Mouse (Mus musculus) mesoderm, embryonic 11.5 days (tissue): Measurements from ENCODE around the gene Rabgap1l.
"Not testable (repeated sequence)": the region's sequence is repeated elsewhere in the genome, so short reads cannot be mapped to it uniquely, and the experiment has no call there.

Experiments used
- DNase-seq: peaks from one replicate; pipeline ENCODE4 v3.0.0-alpha.2; 2012; ENCODE audit warnings: low read depth, low spot score

Rabgap1l gene

GRCm38 (mm10) chr1:160693094-160693447, 99.9 kb downstream of the Rabgap1l start:
- DNase-seq = no peak

- no peak for DNase-seq
Measured at GRCm38 (mm10) chr1:160692224-160693093, 100.6 kb downstream of the Rabgap1l start.

- DNase-seq = no peak
Measured at GRCm38 (mm10) chr1:160691196-160691590, 101.8 kb downstream of the Rabgap1l start.

GRCm38 (mm10) chr1:160690516-160691195, 102.4 kb downstream of the Rabgap1l start:
- DNase-seq = no peak

- DNase-seq = no peak
Measured at GRCm38 (mm10) chr1:160689511-160689910, 103.5 kb downstream of the Rabgap1l start.

GRCm38 (mm10) chr1:160684251-160684650, 108.8 kb downstream of the Rabgap1l start:
- DNase-seq = no peak

- DNase-seq = no peak
Measured at GRCm38 (mm10) chr1:160681398-160682050, 111.5 kb downstream of the Rabgap1l start.

GRCm38 (mm10) chr1:160674763-160675162, 118.2 kb downstream of the Rabgap1l start:
- no peak for DNase-seq

- DNase-seq = no peak
Measured at GRCm38 (mm10) chr1:160672088-160672814, 120.8 kb downstream of the Rabgap1l start.

GRCm38 (mm10) chr1:160655806-160656470, 137.1 kb downstream of the Rabgap1l start:
- DNase-seq = no peak

- no peak for DNase-seq
Measured at GRCm38 (mm10) chr1:160651691-160652090, 141.3 kb downstream of the Rabgap1l start.

GRCm38 (mm10) chr1:160645416-160645815, 147.6 kb downstream of the Rabgap1l start:
- no peak for DNase-seq

GRCm38 (mm10) chr1:160628213-160628932, 164.6 kb downstream of the Rabgap1l start:
- DNase-seq = no peak

- not testable (repeated sequence) for DNase-seq
Measured at GRCm38 (mm10) chr1:160624354-160625120, 168.5 kb downstream of the Rabgap1l start.

- DNase-seq = peak; percentile 23
Measured at GRCm38 (mm10) chr1:160618201-160618600, 174.8 kb downstream of the Rabgap1l start.

- DNase-seq = no peak
Measured at GRCm38 (mm10) chr1:160606425-160606824, 186.6 kb downstream of the Rabgap1l start.

- DNase-seq = not testable (repeated sequence)
Measured at GRCm38 (mm10) chr1:160603312-160603711, 189.7 kb downstream of the Rabgap1l start.

- DNase-seq = no peak
Measured at GRCm38 (mm10) chr1:160597369-160597768, 195.6 kb downstream of the Rabgap1l start.

- no peak for DNase-seq
Measured at GRCm38 (mm10) chr1:160596948-160597270, 196.1 kb downstream of the Rabgap1l start.
